Mouse (Mus musculus) ES-Bruce4 (cell line): Measurements from ENCODE around the gene Cntfr.

Experiments
- CTCF ChIP-seq: IDR thresholded peaks from one replicate; pipeline ENCODE4 v1.8.1; 2011; ENCODE audit warnings: low read depth, low read length
- EP300 ChIP-seq: IDR thresholded peaks from 2 replicates; pipeline ENCODE4 v1.6.1; 2011; ENCODE audit warnings: low read depth, low read length; ENCODE audit not compliant: insufficient read depth
- POLR2A ChIP-seq: IDR thresholded peaks from one replicate; pipeline ENCODE4 v1.8.1; 2011; ENCODE audit warnings: low read length; ENCODE audit not compliant: insufficient read depth

DNA sequence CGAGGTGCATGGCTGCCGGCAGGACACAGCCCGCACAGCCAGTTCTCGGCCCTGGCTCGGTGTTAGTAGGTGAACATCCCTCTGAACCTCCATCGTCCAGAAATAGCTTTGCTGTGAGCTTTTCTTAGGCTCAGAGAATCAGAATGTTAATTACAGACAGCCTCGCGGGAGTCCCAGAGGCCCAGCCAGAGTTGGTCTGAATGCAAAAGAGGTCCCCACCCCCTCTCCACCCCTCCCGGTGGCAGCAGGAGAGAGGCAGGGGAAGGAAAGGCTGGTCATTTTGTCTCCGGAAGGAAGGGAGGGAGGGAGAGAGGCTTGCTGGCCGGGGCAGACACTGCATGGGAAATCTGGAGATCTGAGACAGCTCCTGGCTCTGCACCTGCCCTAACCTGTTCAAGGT is 65.5 kb downstream of the Cntfr start:
- peak; percentile 58 for TF ChIP-seq POLR2A
- no peak for TF ChIP-seq CTCF
- 0 out of 2 replicates have a peak, but pooled peaks have one; percentile 59 for TF ChIP-seq EP300
